Mouse (Mus musculus): ENCODE measurements around the gene Rora. TPM values are rescaled to one million over a fixed set of nuclear protein-coding genes. Genes with fewer than 3 reads are reported as not detected.

Rora gene
- polyA plus RNA-seq, 1 experiment from 2014 or later = 23.1 TPM

DNA sequence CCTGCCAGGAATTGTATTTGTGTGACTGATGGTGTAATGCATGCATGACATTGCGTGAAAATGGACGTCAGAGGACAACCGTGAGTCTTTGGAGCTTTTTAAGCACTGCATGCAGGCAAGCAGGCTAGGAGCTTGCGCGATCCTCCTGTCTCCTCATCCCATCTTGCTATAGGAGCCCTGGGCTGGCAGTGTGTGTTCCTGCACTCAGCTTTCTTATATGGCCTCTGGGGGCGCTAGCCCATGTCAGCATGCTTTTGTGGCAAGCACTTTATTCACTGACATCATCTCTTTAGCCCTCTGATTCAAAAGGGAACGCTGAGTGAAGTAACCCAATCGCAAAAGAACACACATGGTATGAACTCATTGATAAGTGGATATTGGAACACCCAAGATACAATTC is 105.7 kb downstream of the Rora start:
- H3K4me3 ChIP-seq (ENCODE audit: low read depth, low read length) = no peak overlapping the region
- no peak overlapping the region for H3K4me2 ChIP-seq (ENCODE audit: low read depth, low read length)
- no peak for DNase-seq
- no peaks in the 10 kb centered on the region for H3K27me3 ChIP-seq (ENCODE audit: insufficient read depth, low read length)
- H3K4me1 ChIP-seq (ENCODE audit: insufficient read depth) = no peaks in the 10 kb centered on the region
- no peaks in the 10 kb centered on the region for H3K9me3 ChIP-seq (ENCODE audit: low read length)
- peak; percentile 44 for TF ChIP-seq CTCF (IDR thresholded peaks at IDR 0.05; ENCODE audit: low read depth)
- TF ChIP-seq EP300 (IDR thresholded peaks at IDR 0.05; ENCODE audit: low read depth) = no peak
- H3K9ac ChIP-seq (replicated peaks) = no peak overlapping the region
- no peak overlapping the region for H3K27ac ChIP-seq (ENCODE audit: low read depth)
- no peak for ATAC-seq
- no peaks in the 10 kb centered on the region for H3K36me3 ChIP-seq (replicated peaks; ENCODE audit: insufficient read depth, low read length)
- 68% methylated on average over 8 of the region's 8 CpGs for WGBS (ENCODE audit: insufficient replicate concordance)

DNA sequence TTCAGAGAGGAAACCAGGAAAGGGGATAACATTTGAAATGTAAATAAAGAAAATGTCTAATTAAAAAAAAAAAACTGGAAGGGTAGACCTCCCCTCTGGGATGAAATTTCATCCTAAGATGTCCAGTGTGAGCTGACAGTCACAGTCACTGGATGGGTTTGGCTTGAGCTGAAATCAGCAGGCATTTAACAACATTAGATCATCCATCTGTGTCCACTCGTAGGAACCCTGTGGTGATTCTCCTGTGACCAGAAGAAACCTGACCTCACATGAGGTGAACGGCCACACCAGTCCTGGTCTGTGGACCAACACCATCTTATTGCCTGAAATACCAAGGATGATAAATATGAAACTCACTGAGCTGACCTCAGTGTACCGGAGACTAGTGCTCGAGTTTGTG is 106.7 kb downstream of the Rora start:
- TF ChIP-seq EP300 (IDR thresholded peaks at IDR 0.05; ENCODE audit: low read depth) (no peak), CTCF (IDR thresholded peaks at IDR 0.05; ENCODE audit: low read depth) (no peak)
- Histone ChIP-seq H3K27ac (ENCODE audit: low read depth) (no peak overlapping the region), H3K36me3 (replicated peaks; ENCODE audit: insufficient read depth, low read length) (no peaks in the 10 kb centered on the region), H3K4me3 (ENCODE audit: low read depth, low read length) (no peak overlapping the region), H3K9ac (replicated peaks) (no peak overlapping the region), H3K4me2 (ENCODE audit: low read depth, low read length) (no peak overlapping the region), H3K27me3 (ENCODE audit: insufficient read depth, low read length) (no peaks in the 10 kb centered on the region), H3K4me1 (ENCODE audit: insufficient read depth) (no peaks in the 10 kb centered on the region), H3K9me3 (ENCODE audit: low read length) (no peaks in the 10 kb centered on the region)
- 74% methylated on average over 4 of the region's 4 CpGs for WGBS (ENCODE audit: insufficient replicate concordance)
- ATAC-seq = no peak
- no peak for DNase-seq

DNA sequence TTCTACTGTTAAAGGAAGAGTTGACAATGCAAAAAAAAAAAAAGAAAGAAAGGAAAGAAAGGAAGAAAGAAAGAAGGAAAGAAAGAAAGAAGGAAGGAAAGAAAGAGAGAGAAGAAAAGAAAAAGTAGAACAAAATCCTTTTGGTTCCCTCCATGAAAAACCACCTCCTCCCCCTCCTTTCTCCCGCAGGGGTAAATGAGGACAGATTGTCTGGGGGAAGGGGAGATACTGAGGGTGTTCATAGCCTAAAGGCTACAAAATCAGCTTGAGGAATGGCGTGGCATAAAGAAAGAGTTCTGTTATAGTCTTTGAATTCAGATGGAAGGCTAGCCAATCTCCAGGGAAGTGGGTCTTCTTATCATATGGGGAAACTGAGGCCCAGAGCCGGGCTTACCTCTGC is 107.3 kb downstream of the Rora start:
- H3K36me3 ChIP-seq (replicated peaks; ENCODE audit: insufficient read depth, low read length) = no peaks in the 10 kb centered on the region
- 56% methylated on average over 3 of the region's 3 CpGs for WGBS (ENCODE audit: insufficient replicate concordance)
- ATAC-seq (no peak), DNase-seq (no peak)
- TF ChIP-seq CTCF (IDR thresholded peaks at IDR 0.05; ENCODE audit: low read depth) = no peak
- TF ChIP-seq EP300 (IDR thresholded peaks at IDR 0.05; ENCODE audit: low read depth) = no peak
- H3K27ac ChIP-seq (ENCODE audit: low read depth) = no peak overlapping the region
- no peaks in the 10 kb centered on the region for H3K4me1 ChIP-seq (ENCODE audit: insufficient read depth)
- no peak overlapping the region for H3K4me2 ChIP-seq (ENCODE audit: low read depth, low read length)
- no peak overlapping the region for H3K9ac ChIP-seq (replicated peaks)
- no peak overlapping the region for H3K4me3 ChIP-seq (ENCODE audit: low read depth, low read length)
- H3K9me3 ChIP-seq (ENCODE audit: low read length) = no peaks in the 10 kb centered on the region
- no peaks in the 10 kb centered on the region for H3K27me3 ChIP-seq (ENCODE audit: insufficient read depth, low read length)

DNA sequence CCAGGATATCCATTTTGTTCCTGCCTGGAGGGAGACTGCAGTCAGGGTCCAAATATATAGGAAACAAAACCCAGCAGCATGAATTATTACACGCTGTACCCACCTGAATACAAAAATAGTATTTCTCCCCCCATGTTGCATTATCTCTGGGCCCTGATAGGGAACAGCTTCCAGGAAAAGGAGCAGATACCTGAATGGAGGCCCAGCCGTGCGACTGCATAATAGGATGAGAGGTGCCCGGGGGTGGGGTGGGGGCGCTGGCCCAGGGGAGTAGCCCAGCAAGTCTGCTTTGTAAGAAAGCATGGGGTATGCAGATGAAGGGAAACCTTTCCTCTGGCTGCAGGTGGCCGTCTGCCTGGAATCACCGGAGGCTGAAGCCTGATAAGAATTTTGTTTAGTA is 108.1 kb downstream of the Rora start:
- 56% methylated on average over 7 of the region's 7 CpGs for WGBS (ENCODE audit: insufficient replicate concordance)
- Histone ChIP-seq H3K4me3 (ENCODE audit: low read depth, low read length) (no peak overlapping the region), H3K36me3 (replicated peaks; ENCODE audit: insufficient read depth, low read length) (no peaks in the 10 kb centered on the region), H3K4me1 (ENCODE audit: insufficient read depth) (no peaks in the 10 kb centered on the region), H3K4me2 (ENCODE audit: low read depth, low read length) (no peak overlapping the region), H3K27ac (ENCODE audit: low read depth) (no peak overlapping the region), H3K9me3 (ENCODE audit: low read length) (no peaks in the 10 kb centered on the region), H3K9ac (replicated peaks) (no peak overlapping the region), H3K27me3 (ENCODE audit: insufficient read depth, low read length) (no peaks in the 10 kb centered on the region)
- ATAC-seq = no peak
- TF ChIP-seq CTCF (IDR thresholded peaks at IDR 0.05; ENCODE audit: low read depth) = no peak
- no peak for TF ChIP-seq EP300 (IDR thresholded peaks at IDR 0.05; ENCODE audit: low read depth)
- no peak for DNase-seq

DNA sequence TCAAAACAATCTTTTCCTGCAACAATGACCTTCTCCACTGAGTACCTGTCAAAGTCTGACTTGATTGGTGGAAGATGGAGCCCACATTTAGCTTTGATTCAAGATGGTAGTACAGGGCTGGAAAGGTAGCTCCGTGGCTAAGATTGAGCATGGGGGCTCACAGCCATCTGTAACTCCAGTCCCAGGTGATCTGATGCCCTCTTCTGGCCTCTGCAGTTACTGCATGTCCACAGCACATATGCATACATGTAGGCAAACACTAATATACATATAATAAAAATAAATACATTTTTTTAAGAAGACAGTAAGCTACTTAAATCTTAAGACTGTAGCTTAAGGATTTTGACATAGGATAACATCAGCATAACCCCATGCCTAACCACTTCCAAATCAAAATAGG is 112.0 kb downstream of the Rora start:
- Histone ChIP-seq H3K9ac (replicated peaks) (no peak overlapping the region), H3K4me3 (ENCODE audit: low read depth, low read length) (no peak overlapping the region), H3K4me2 (ENCODE audit: low read depth, low read length) (no peak overlapping the region), H3K4me1 (ENCODE audit: insufficient read depth) (no peaks in the 10 kb centered on the region), H3K36me3 (replicated peaks; ENCODE audit: insufficient read depth, low read length) (no peaks in the 10 kb centered on the region), H3K9me3 (ENCODE audit: low read length) (no peaks in the 10 kb centered on the region), H3K27ac (ENCODE audit: low read depth) (no peak overlapping the region), H3K27me3 (ENCODE audit: insufficient read depth, low read length) (no peaks in the 10 kb centered on the region)
- DNase-seq (no peak), ATAC-seq (no peak)
- 57% methylated on average over 1 of the region's 1 CpGs for WGBS (ENCODE audit: insufficient replicate concordance)
- TF ChIP-seq EP300 (IDR thresholded peaks at IDR 0.05; ENCODE audit: low read depth) (no peak), CTCF (IDR thresholded peaks at IDR 0.05; ENCODE audit: low read depth) (peak; percentile 27; the same call in 1 of the 2 replicates)

DNA sequence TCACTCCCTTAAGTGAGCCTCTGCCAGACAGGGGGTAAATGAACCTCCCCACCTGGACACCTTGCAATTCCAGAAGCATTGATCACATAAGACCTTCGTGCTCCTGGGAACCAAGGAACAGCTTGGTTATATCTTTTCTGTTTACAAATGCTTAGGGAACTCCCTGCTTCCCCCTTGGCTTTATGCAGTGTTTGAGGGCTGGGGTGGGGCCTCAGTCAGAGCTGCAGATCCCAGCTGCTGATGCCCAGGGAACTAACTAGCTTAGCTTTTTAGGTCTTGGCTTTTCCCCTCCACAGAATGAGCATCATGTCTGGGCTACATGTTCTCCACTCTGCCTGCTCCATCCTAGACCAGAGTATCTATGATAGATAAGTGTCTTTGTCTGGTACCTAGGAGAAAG is 116.1 kb downstream of the Rora start:
- DNase-seq = no peak
- H3K27ac ChIP-seq (ENCODE audit: low read depth) = no peak overlapping the region
- WGBS (ENCODE audit: insufficient replicate concordance) = 25% methylated on average over 1 of the region's 1 CpGs
- H3K36me3 ChIP-seq (replicated peaks; ENCODE audit: insufficient read depth, low read length) = no peaks in the 10 kb centered on the region
- no peak for TF ChIP-seq EP300 (IDR thresholded peaks at IDR 0.05; ENCODE audit: low read depth)
- no peak for TF ChIP-seq CTCF (IDR thresholded peaks at IDR 0.05; ENCODE audit: low read depth)
- H3K4me3 ChIP-seq (ENCODE audit: low read depth, low read length) = no peak overlapping the region
- no peak overlapping the region for H3K4me2 ChIP-seq (ENCODE audit: low read depth, low read length)
- no peaks in the 10 kb centered on the region for H3K4me1 ChIP-seq (ENCODE audit: insufficient read depth)
- H3K9ac ChIP-seq (replicated peaks) = no peak overlapping the region
- ATAC-seq = no peak
- no peaks in the 10 kb centered on the region for H3K9me3 ChIP-seq (ENCODE audit: low read length)
- H3K27me3 ChIP-seq (ENCODE audit: insufficient read depth, low read length) = no peaks in the 10 kb centered on the region

DNA sequence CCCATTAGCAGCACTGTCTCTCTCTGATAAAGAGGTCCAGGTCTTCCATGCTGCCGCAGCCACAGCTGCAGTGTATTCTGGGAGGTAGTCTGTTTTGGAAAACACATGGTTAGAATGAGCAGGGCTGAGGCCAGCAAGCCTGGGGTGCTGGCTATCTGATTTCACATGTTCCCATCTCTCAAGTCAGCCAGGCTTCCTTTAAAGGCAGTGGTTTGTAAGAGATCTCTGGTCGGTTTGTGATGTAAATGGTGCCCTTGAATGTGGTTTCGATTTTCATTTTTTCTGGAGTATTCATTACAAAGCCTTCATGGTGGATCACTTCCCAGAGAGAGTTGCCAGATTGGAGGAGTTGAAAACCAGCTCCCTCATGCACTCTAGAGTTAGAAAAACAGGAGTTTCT is 117.8 kb downstream of the Rora start:
- DNase-seq (no peak), ATAC-seq (no peak)
- no peak for TF ChIP-seq EP300 (IDR thresholded peaks at IDR 0.05; ENCODE audit: low read depth)
- TF ChIP-seq CTCF (IDR thresholded peaks at IDR 0.05; ENCODE audit: low read depth) = no peak
- H3K4me3 ChIP-seq (ENCODE audit: low read depth, low read length) = no peak overlapping the region
- H3K4me1 ChIP-seq (ENCODE audit: insufficient read depth) = no peaks in the 10 kb centered on the region
- no peak overlapping the region for H3K4me2 ChIP-seq (ENCODE audit: low read depth, low read length)
- WGBS (ENCODE audit: insufficient replicate concordance) = 78% methylated on average over 3 of the region's 3 CpGs
- H3K27me3 ChIP-seq (ENCODE audit: insufficient read depth, low read length) = no peaks in the 10 kb centered on the region
- H3K27ac ChIP-seq (ENCODE audit: low read depth) = no peak overlapping the region
- no peaks in the 10 kb centered on the region for H3K9me3 ChIP-seq (ENCODE audit: low read length)
- H3K9ac ChIP-seq (replicated peaks) = no peak overlapping the region
- H3K36me3 ChIP-seq (replicated peaks; ENCODE audit: insufficient read depth, low read length) = no peaks in the 10 kb centered on the region
